ENCODE assay signal across 7 mouse cellular contexts in the genomic region with DNA sequence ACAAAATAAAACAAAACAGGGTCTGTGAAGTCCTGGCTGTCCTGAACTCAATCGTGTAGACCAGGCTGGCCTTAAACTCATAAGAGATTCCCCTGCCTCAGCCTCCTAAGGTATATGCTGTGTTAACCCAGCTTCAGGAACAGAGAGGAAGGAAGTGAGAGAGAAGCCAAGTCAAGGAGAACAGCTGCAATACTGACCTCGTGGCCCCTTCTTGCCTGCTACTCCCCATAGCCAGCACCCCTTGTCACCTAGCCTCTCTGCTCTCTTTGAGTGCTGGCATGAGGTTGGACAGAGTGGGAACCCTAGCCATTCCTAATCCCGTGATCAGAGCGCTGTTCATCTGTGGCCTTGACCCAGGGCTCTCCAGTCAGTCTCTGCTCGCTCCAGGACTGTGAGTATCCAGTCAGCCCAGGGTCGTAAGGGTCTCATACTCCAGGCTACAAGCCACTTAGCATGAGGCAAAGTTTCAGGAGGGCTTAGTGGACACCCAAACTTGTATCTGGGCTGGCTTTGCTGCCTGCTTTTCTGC. TPM values are rescaled to one million over a fixed set of nuclear protein-coding genes. Genes with fewer than 3 reads are reported as not detected.
DNase-seq lines count a peak whose midpoint lies in the region; ATAC-seq and TF ChIP-seq lines count a peak whose summit lies in the region.

No protein-coding gene starts in this region.

- no peak overlapping the region for H3K4me2 ChIP-seq in liver, embryonic 15.5 days
- H3K4me2 ChIP-seq in liver, embryonic 11.5 days: no peak overlapping the region
- H3K4me2 ChIP-seq in forebrain, embryonic 13.5 days: peak overlapping the region; percentile 33; the same call in 1 of the 2 replicates
- H3K4me2 ChIP-seq in intestine, postnatal 0 days (replicated peaks; ENCODE audit: low read depth): no peak overlapping the region
- H3K4me2 ChIP-seq in stomach, embryonic 14.5 days (replicated peaks; ENCODE audit: low read depth, low read length): no peak overlapping the region

- 60% methylated on average over 6 of the region's 6 CpGs for WGBS in liver, embryonic 15.5 days (ENCODE audit: insufficient replicate concordance)
- WGBS in liver, embryonic 11.5 days: 66% methylated on average over 6 of the region's 6 CpGs
- 84% methylated on average over 6 of the region's 6 CpGs for WGBS in forebrain, embryonic 13.5 days
- 58% methylated on average over 6 of the region's 6 CpGs for WGBS in intestine, postnatal 0 days
- WGBS in stomach, embryonic 14.5 days: 73% methylated on average over 6 of the region's 6 CpGs

- H3K4me1 ChIP-seq in liver, embryonic 15.5 days (replicated peaks): peaks cover 71% of the 10 kb centered on the region
- H3K4me1 ChIP-seq in liver, embryonic 11.5 days (replicated peaks; ENCODE audit: control insufficient read depth, insufficient read depth, low read length): peaks cover 57% of the 10 kb centered on the region
- peaks cover 52% of the 10 kb centered on the region for H3K4me1 ChIP-seq in forebrain, embryonic 13.5 days
- peaks cover 7% of the 10 kb centered on the region; the same call in 1 of the 2 replicates for H3K4me1 ChIP-seq in intestine, postnatal 0 days (replicated peaks; ENCODE audit: control insufficient read depth, insufficient read depth, low read length)
- H3K4me1 ChIP-seq in stomach, embryonic 14.5 days (ENCODE audit: control insufficient read depth, insufficient read depth, low read length): peaks cover 17% of the 10 kb centered on the region

- H3K27me3 ChIP-seq in liver, embryonic 15.5 days: no peaks in the 10 kb centered on the region
- H3K27me3 ChIP-seq in liver, embryonic 11.5 days (replicated peaks; ENCODE audit: control insufficient read depth, insufficient read depth, low read length): no peaks in the 10 kb centered on the region
- H3K27me3 ChIP-seq in forebrain, embryonic 13.5 days: no peaks in the 10 kb centered on the region
- no peaks in the 10 kb centered on the region for H3K27me3 ChIP-seq in intestine, postnatal 0 days (replicated peaks; ENCODE audit: control insufficient read depth, insufficient read depth, low read length)
- H3K27me3 ChIP-seq in stomach, embryonic 14.5 days (ENCODE audit: control insufficient read depth, insufficient read depth, low read length): no peaks in the 10 kb centered on the region

- no peak for TF ChIP-seq CTCF in intestine, postnatal 0 days (IDR thresholded peaks at IDR 0.05; ENCODE audit: low read depth)

- no peak overlapping the region for H3K4me3 ChIP-seq in liver, embryonic 15.5 days (replicated peaks)
- H3K4me3 ChIP-seq in liver, embryonic 11.5 days (ENCODE audit: low read depth, low read length): no peak overlapping the region
- no peak overlapping the region for H3K4me3 ChIP-seq in forebrain, embryonic 13.5 days
- H3K4me3 ChIP-seq in intestine, postnatal 0 days (ENCODE audit: low read depth, low read length): no peak overlapping the region
- no peak overlapping the region for H3K4me3 ChIP-seq in stomach, embryonic 14.5 days (ENCODE audit: low read depth, low read length)

- DNase-seq in liver, embryonic 11.5 days (ENCODE audit: low spot score): no peak
- DNase-seq in c-Kit-positive CD71-positive TER-119-positive erythroid progenitor cells, embryonic 14.5 days (ENCODE audit: low spot score): no peak
- DNase-seq in B cell, adult 2 months: no peak

- H3K27ac ChIP-seq in liver, embryonic 15.5 days (replicated peaks): 0 out of 2 replicates have a peak overlapping the region, but pooled peaks have one; percentile 75
- no peak overlapping the region for H3K27ac ChIP-seq in liver, embryonic 11.5 days (ENCODE audit: low read depth, low read length)
- peak overlapping the region; percentile 77 for H3K27ac ChIP-seq in forebrain, embryonic 13.5 days
- H3K27ac ChIP-seq in intestine, postnatal 0 days (ENCODE audit: low read depth, low read length): peak overlapping the region; percentile 79; the same call in 1 of the 2 replicates
- H3K27ac ChIP-seq in stomach, embryonic 14.5 days (ENCODE audit: low read length): peak overlapping the region; percentile 84

- H3K9ac ChIP-seq in liver, embryonic 15.5 days: no peak overlapping the region
- no peak overlapping the region for H3K9ac ChIP-seq in liver, embryonic 11.5 days (ENCODE audit: low read depth, low read length)
- H3K9ac ChIP-seq in forebrain, embryonic 13.5 days: no peak overlapping the region
- H3K9ac ChIP-seq in intestine, postnatal 0 days (ENCODE audit: low read depth, low read length): no peak overlapping the region
- no peak overlapping the region for H3K9ac ChIP-seq in stomach, embryonic 14.5 days (replicated peaks; ENCODE audit: low read depth, low read length)

- H3K9me3 ChIP-seq in liver, embryonic 15.5 days (replicated peaks): no peaks in the 10 kb centered on the region
- H3K9me3 ChIP-seq in liver, embryonic 11.5 days (ENCODE audit: control insufficient read depth, low read length): no peaks in the 10 kb centered on the region
- no peaks in the 10 kb centered on the region for H3K9me3 ChIP-seq in forebrain, embryonic 13.5 days (replicated peaks)
- no peaks in the 10 kb centered on the region for H3K9me3 ChIP-seq in intestine, postnatal 0 days (ENCODE audit: control insufficient read depth)
- no peaks in the 10 kb centered on the region for H3K9me3 ChIP-seq in stomach, embryonic 14.5 days (ENCODE audit: control insufficient read depth, low read depth, low read length)

- no peaks in the 10 kb centered on the region for H3K36me3 ChIP-seq in liver, embryonic 15.5 days (replicated peaks)
- H3K36me3 ChIP-seq in liver, embryonic 11.5 days (ENCODE audit: control insufficient read depth, insufficient read depth, low read length): no peaks in the 10 kb centered on the region
- H3K36me3 ChIP-seq in forebrain, embryonic 13.5 days (ENCODE audit: poor library complexity, severe bottlenecking): no peaks in the 10 kb centered on the region
- H3K36me3 ChIP-seq in intestine, postnatal 0 days (ENCODE audit: control insufficient read depth, insufficient read depth): no peaks in the 10 kb centered on the region
- H3K36me3 ChIP-seq in stomach, embryonic 14.5 days (ENCODE audit: control insufficient read depth, insufficient read depth, low read length): no peaks in the 10 kb centered on the region

- ATAC-seq in liver, embryonic 15.5 days (ENCODE audit: insufficient read depth): no peak
- no peak for ATAC-seq in liver, embryonic 11.5 days (replicated peaks; ENCODE audit: low FRiP score)
- peak; percentile 23; the same call in 1 of the 2 replicates for ATAC-seq in forebrain, embryonic 13.5 days
- no peak for ATAC-seq in intestine, postnatal 0 days
- no peak for ATAC-seq in stomach, embryonic 14.5 days (ENCODE audit: insufficient number of reproducible peaks, insufficient read depth, low FRiP score, low read depth)

RNA-seq across cellular contexts. Expression of gene Morn1, which starts 35.6 kb away (rescaled TPM):
- polyA plus RNA-seq in liver, embryonic 15.5 days (2015; fragmentation: Nextera tagmentation; extraction: Ambion mirVana): 0.88 and 1.1 TPM in 2 replicates
- 3.4 and 3.5 TPM in 2 replicates for polyA plus RNA-seq in liver, embryonic 11.5 days (2014; fragmentation: Nextera tagmentation; extraction: Ambion mirVana)
- 7.4 and 9.4 TPM in 2 replicates for polyA plus RNA-seq in forebrain, embryonic 13.5 days (2015; fragmentation: Nextera tagmentation; extraction: Ambion mirVana)
- 1.8 and 2.2 TPM in 2 replicates for polyA plus RNA-seq in intestine, postnatal 0 days (2015; fragmentation: Nextera tagmentation; extraction: Ambion mirVana)
- 4.1 and 4.8 TPM in 2 replicates for polyA plus RNA-seq in stomach, embryonic 14.5 days (2014; fragmentation: Nextera tagmentation; extraction: Ambion mirVana)

RNA-seq across cellular contexts. Expression of gene Rer1, which starts 35.8 kb away (rescaled TPM):
- polyA plus RNA-seq in liver, embryonic 15.5 days (2015; fragmentation: Nextera tagmentation; extraction: Ambion mirVana): 78.0 and 81.0 TPM in 2 replicates
- polyA plus RNA-seq in liver, embryonic 11.5 days (2014; fragmentation: Nextera tagmentation; extraction: Ambion mirVana): 163 and 168 TPM in 2 replicates
- 125 and 130 TPM in 2 replicates for polyA plus RNA-seq in forebrain, embryonic 13.5 days (2015; fragmentation: Nextera tagmentation; extraction: Ambion mirVana)
- polyA plus RNA-seq in intestine, postnatal 0 days (2015; fragmentation: Nextera tagmentation; extraction: Ambion mirVana): 277 and 297 TPM in 2 replicates
- polyA plus RNA-seq in stomach, embryonic 14.5 days (2014; fragmentation: Nextera tagmentation; extraction: Ambion mirVana): 174 and 183 TPM in 2 replicates

RNA-seq across cellular contexts. Expression of gene Pex10, which starts 55.2 kb away (rescaled TPM):
- 7.5 and 8.3 TPM in 2 replicates for polyA plus RNA-seq in liver, embryonic 15.5 days (2015; fragmentation: Nextera tagmentation; extraction: Ambion mirVana)
- 7.2 and 9.0 TPM in 2 replicates for polyA plus RNA-seq in liver, embryonic 11.5 days (2014; fragmentation: Nextera tagmentation; extraction: Ambion mirVana)
- polyA plus RNA-seq in forebrain, embryonic 13.5 days (2015; fragmentation: Nextera tagmentation; extraction: Ambion mirVana): 18.5 and 22.8 TPM in 2 replicates
- 11.7 and 12.9 TPM in 2 replicates for polyA plus RNA-seq in intestine, postnatal 0 days (2015; fragmentation: Nextera tagmentation; extraction: Ambion mirVana)
- 6.5 and 6.7 TPM in 2 replicates for polyA plus RNA-seq in stomach, embryonic 14.5 days (2014; fragmentation: Nextera tagmentation; extraction: Ambion mirVana)
